Mouse (Mus musculus) layer of hippocampus, adult 9-11 months (tissue): ENCODE data around the gene Sptbn1.
A peak's percentile ranks its signal among the peaks of the same experiment; 100 is the strongest.

Source experiments
- DNase-seq: peaks from one replicate; pipeline ENCODE4 v3.0.0; 2022

Gene Sptbn1

GRCm38 (mm10) chr11:30251294-30251904 is 16.6 kb downstream of the Sptbn1 start:
- DNase-seq: no peak

- DNase-seq: no peak
Measured at GRCm38 (mm10) chr11:30249452-30250016, 18.4 kb downstream of the Sptbn1 start.

GRCm38 (mm10) chr11:30247106-30247505 is 20.9 kb downstream of the Sptbn1 start:
- DNase-seq: no peak

GRCm38 (mm10) chr11:30246161-30246560 is 21.8 kb downstream of the Sptbn1 start:
- DNase-seq: no peak

- DNase-seq: no peak
Measured at GRCm38 (mm10) chr11:30244172-30244571, 23.8 kb downstream of the Sptbn1 start.

GRCm38 (mm10) chr11:30243591-30243990 is 24.4 kb downstream of the Sptbn1 start:
- DNase-seq: peak; percentile 69

- no peak for DNase-seq
Measured at GRCm38 (mm10) chr11:30240861-30241260, 27.1 kb downstream of the Sptbn1 start.

GRCm38 (mm10) chr11:30237960-30238359 is 30.0 kb downstream of the Sptbn1 start:
- DNase-seq: no peak

- no peak for DNase-seq
Measured at GRCm38 (mm10) chr11:30236681-30237242, 31.2 kb downstream of the Sptbn1 start.

- DNase-seq: no peak
Measured at GRCm38 (mm10) chr11:30235666-30236065, 32.3 kb downstream of the Sptbn1 start.

- no peak for DNase-seq
Measured at GRCm38 (mm10) chr11:30235218-30235617, 32.8 kb downstream of the Sptbn1 start.

GRCm38 (mm10) chr11:30233946-30234345 is 34.0 kb downstream of the Sptbn1 start:
- DNase-seq: no peak

GRCm38 (mm10) chr11:30232082-30232481 is 35.9 kb downstream of the Sptbn1 start:
- peak; percentile 36 for DNase-seq

- DNase-seq: no peak
Measured at GRCm38 (mm10) chr11:30231336-30231735, 36.6 kb downstream of the Sptbn1 start.

GRCm38 (mm10) chr11:30230330-30230771 is 37.6 kb downstream of the Sptbn1 start:
- DNase-seq: no peak

GRCm38 (mm10) chr11:30226756-30227155 is 41.2 kb downstream of the Sptbn1 start:
- no peak for DNase-seq

GRCm38 (mm10) chr11:30224599-30224998 is 43.4 kb downstream of the Sptbn1 start:
- DNase-seq: no peak

- no peak for DNase-seq
Measured at GRCm38 (mm10) chr11:30222636-30223035, 45.3 kb downstream of the Sptbn1 start.

GRCm38 (mm10) chr11:30221043-30221442 is 46.9 kb downstream of the Sptbn1 start:
- no peak for DNase-seq

GRCm38 (mm10) chr11:30218386-30218785 is 49.6 kb downstream of the Sptbn1 start:
- DNase-seq: no peak

GRCm38 (mm10) chr11:30217496-30217895 is 50.5 kb downstream of the Sptbn1 start:
- DNase-seq: no peak

GRCm38 (mm10) chr11:30211663-30212416 is 56.1 kb downstream of the Sptbn1 start:
- DNase-seq: no peak

- DNase-seq: no peak
Measured at GRCm38 (mm10) chr11:30211141-30211540, 56.8 kb downstream of the Sptbn1 start.
